Mouse (Mus musculus) neural tube, postnatal 0 days (tissue): ENCODE results near the gene Ppp4r1. TPM values are rescaled to one million over a fixed set of nuclear protein-coding genes. Genes with fewer than 3 reads are reported as not detected.

Experiments
- polyA plus RNA-seq: library from polyadenylated mRNA; unstranded; fragments of >200 nt; fragmentation: Nextera tagmentation; extraction: Ambion mirVana; gene quantifications from 2 replicates; pipeline ENCODE4 v1.2.1, GENCODE M21; 2015

Gene Ppp4r1
- polyA plus RNA-seq, result 24.3 and 25.6 TPM in 2 replicates

GRCm38 (mm10) chr17:65782551-65783141 is at the start of gene Ppp4r1:
TSS of gene Ppp4r1 (plus strand) at chr17:65782573.

GRCm38 (mm10) chr17:65771951-65772934 is 10.1 kb upstream of the Ppp4r1 start, which contains the start of gene Rab31:
TSS of gene Rab31 (minus strand) at chr17:65772752.

DNA sequence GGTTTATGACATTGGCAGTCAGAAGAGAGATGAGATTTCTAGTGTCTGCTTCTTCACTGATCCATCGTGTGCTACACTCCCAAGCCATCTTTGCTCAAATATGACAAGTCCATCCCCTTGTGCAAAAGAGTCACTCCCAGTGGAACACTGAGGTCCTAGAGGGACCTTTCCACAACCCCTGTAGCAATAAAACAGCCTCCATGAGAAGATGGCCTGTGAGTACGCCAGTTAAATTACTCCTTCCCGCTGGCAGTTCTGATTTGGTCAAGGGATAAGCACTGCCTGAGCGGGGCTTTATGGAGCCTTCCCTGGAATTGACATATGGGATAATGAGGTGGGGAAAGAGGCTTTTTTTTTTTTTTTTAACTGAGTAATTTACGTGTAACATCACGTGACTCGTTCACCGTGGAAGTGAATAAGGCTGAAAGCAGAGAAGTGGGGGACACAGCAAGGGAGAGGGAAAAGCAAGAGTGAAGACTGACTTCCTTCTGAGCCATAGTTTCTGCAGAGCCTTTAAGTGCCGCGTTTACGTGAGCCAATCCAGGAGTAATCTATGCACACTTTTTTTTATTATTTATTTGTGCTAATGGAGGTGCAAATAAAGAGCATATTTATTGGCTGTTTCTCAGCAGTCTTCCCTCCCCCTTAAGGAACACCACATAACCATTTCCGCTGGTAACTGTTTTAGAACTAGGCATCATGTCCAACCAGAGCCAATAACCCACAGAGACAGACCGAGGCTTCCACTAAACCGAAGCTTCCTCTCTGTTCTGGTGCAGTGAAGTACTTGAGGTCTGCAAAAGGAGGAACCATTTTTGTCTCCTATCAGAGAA is 103.5 kb downstream of the Ppp4r1 start, which contains the start of gene Ralbp1:
Gene Ralbp1, minus strand, starts transcription at position 102 of the 833 bp plus-strand sequence.

Other genes starting within 250 kb of the Ppp4r1 start
- gene Tmem232, start 241.8 kb upstream of the Ppp4r1 start, polyA plus RNA-seq, result 2.5 and 3.6 TPM in 2 replicates
- 303 and 325 TPM in 2 replicates for gene Vapa, start 169.0 kb upstream of the Ppp4r1 start, polyA plus RNA-seq
- gene Txndc2, start 140.4 kb upstream of the Ppp4r1 start, polyA plus RNA-seq, result 0.19 TPM in 1 of 2 replicates, not detected in the other
- 53.1 and 53.6 TPM in 2 replicates for gene Rab31, start 9.8 kb upstream of the Ppp4r1 start, polyA plus RNA-seq
- gene Ralbp1, start 103.2 kb downstream of the Ppp4r1 start, polyA plus RNA-seq, result 65.1 and 76.3 TPM in 2 replicates
- 39.1 and 39.9 TPM in 2 replicates for gene Twsg1, start 168.7 kb downstream of the Ppp4r1 start, polyA plus RNA-seq